8 mouse cellular contexts compared by ENCODE assay signal in the genomic region with DNA sequence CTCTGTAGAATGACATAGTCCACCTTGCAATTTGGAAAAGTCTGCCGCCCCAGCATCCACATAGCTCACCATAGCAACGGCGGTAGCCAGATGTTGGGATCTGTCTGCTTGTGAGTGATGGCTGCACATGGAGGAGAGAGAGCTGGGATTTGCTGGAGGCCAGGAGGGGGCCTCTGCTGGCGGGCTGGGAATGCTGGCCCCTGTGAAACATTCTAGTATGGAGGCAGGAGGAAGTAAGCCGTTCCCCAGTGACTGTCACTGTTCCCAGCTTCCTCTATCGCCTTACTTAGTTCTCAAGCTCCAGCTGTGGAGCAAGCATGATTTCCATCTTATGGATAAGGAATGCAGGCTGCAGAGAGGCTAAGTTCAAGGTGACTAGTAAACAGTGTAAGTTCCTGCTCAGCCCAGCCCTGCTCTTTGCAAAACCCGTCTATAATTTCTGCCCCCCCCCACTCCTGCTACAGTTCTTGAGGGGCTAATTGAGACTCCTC. TPM values are rescaled to one million over a fixed set of nuclear protein-coding genes. Genes with fewer than 3 reads are reported as not detected.
DNase-seq lines count a peak whose midpoint lies in the region; ATAC-seq lines count a peak whose summit lies in the region.

No protein-coding gene starts in this region.

- H3K4me3 ChIP-seq in lung, embryonic 16.5 days (ENCODE audit: low read length), result no peak overlapping the region
- H3K4me3 ChIP-seq in heart, embryonic 11.5 days (ENCODE audit: low read depth, low read length), result no peak overlapping the region
- no peak overlapping the region for H3K4me3 ChIP-seq in limb, embryonic 13.5 days

- H3K9me3 ChIP-seq in lung, embryonic 16.5 days (ENCODE audit: control insufficient read depth, low read length), result no peaks in the 10 kb centered on the region
- H3K9me3 ChIP-seq in heart, embryonic 11.5 days (replicated peaks; ENCODE audit: control insufficient read depth, low read length), result no peaks in the 10 kb centered on the region
- H3K9me3 ChIP-seq in limb, embryonic 13.5 days, result no peaks in the 10 kb centered on the region

- DNase-seq in lung, adult 18-20 months, result no peak
- DNase-seq in yolk sac, embryonic 10.5 days (ENCODE audit: low spot score), result no peak
- no peak for DNase-seq in urinary bladder, postnatal 10 days (ENCODE audit: low spot score)
- no peak for DNase-seq in ovary, postnatal 14 days (ENCODE audit: low spot score)
- no peak for DNase-seq in spleen, postnatal 10 days (ENCODE audit: low spot score in 2 of 2)

- 17% methylated on average over 7 of the region's 7 CpGs for WGBS in lung, embryonic 16.5 days
- WGBS in heart, embryonic 11.5 days (ENCODE audit: insufficient replicate concordance), result 12% methylated on average over 7 of the region's 7 CpGs
- WGBS in limb, embryonic 13.5 days, result 3% methylated on average over 7 of the region's 7 CpGs

- H3K27ac ChIP-seq in lung, embryonic 16.5 days (ENCODE audit: low read length), result peak overlapping the region; percentile 42; the same call in 1 of the 2 replicates
- peak overlapping the region; percentile 57 for H3K27ac ChIP-seq in heart, embryonic 11.5 days (ENCODE audit: low read depth, low read length)
- peak overlapping the region; percentile 87 for H3K27ac ChIP-seq in limb, embryonic 13.5 days

- H3K27me3 ChIP-seq in lung, embryonic 16.5 days (ENCODE audit: control insufficient read depth, insufficient read depth, low read depth, low read length), result no peaks in the 10 kb centered on the region
- H3K27me3 ChIP-seq in heart, embryonic 11.5 days (ENCODE audit: control insufficient read depth, insufficient read depth, low read length), result no peaks in the 10 kb centered on the region
- no peaks in the 10 kb centered on the region for H3K27me3 ChIP-seq in limb, embryonic 13.5 days

- peaks cover 16% of the 10 kb centered on the region for H3K36me3 ChIP-seq in lung, embryonic 16.5 days (ENCODE audit: control insufficient read depth, insufficient read depth, low read length)
- peaks cover 15% of the 10 kb centered on the region; the same call in 1 of the 2 replicates for H3K36me3 ChIP-seq in heart, embryonic 11.5 days (ENCODE audit: control insufficient read depth, insufficient read depth, low read length)
- peaks cover 61% of the 10 kb centered on the region for H3K36me3 ChIP-seq in limb, embryonic 13.5 days

- H3K9ac ChIP-seq in lung, embryonic 16.5 days (ENCODE audit: low read length), result no peak overlapping the region
- 0 out of 2 replicates have a peak overlapping the region, but pooled peaks have one; percentile 10 for H3K9ac ChIP-seq in heart, embryonic 11.5 days (ENCODE audit: low read depth, low read length)
- peak overlapping the region; percentile 39; the same call in 1 of the 2 replicates for H3K9ac ChIP-seq in limb, embryonic 13.5 days

- ATAC-seq in lung, embryonic 16.5 days (ENCODE audit: low read depth), result peak; percentile 55
- ATAC-seq in heart, embryonic 11.5 days (replicated peaks; ENCODE audit: insufficient number of reproducible peaks, low FRiP score, low TSS enrichment), result peak; percentile 45; the same call in 1 of the 2 replicates
- peak; percentile 91 for ATAC-seq in limb, embryonic 13.5 days (ENCODE audit: low FRiP score, low read depth)

- H3K4me2 ChIP-seq in lung, embryonic 16.5 days (ENCODE audit: low read depth, low read length), result no peak overlapping the region
- peak overlapping the region; percentile 16; the same call in 1 of the 2 replicates for H3K4me2 ChIP-seq in heart, embryonic 11.5 days
- peak overlapping the region; percentile 39 for H3K4me2 ChIP-seq in limb, embryonic 13.5 days (replicated peaks)

- H3K4me1 ChIP-seq in lung, embryonic 16.5 days (replicated peaks; ENCODE audit: control insufficient read depth, insufficient read depth, low read length), result peaks cover 9% of the 10 kb centered on the region
- H3K4me1 ChIP-seq in heart, embryonic 11.5 days (ENCODE audit: control insufficient read depth, insufficient read depth, low read length), result peaks cover 22% of the 10 kb centered on the region
- peaks cover 40% of the 10 kb centered on the region for H3K4me1 ChIP-seq in limb, embryonic 13.5 days

RNA-seq across cellular contexts. Expression of a gene that starts 37.6 kb away (rescaled TPM):
- 64.2 and 77.3 TPM in 2 replicates for polyA plus RNA-seq in lung, embryonic 16.5 days (2015; fragmentation: Nextera tagmentation; extraction: Ambion mirVana)
- 55.1 and 60.1 TPM in 2 replicates for polyA plus RNA-seq in heart, embryonic 11.5 days (2014; fragmentation: Nextera tagmentation; extraction: Ambion mirVana)
- 200 and 203 TPM in 2 replicates for polyA plus RNA-seq in limb, embryonic 13.5 days (2015; fragmentation: Nextera tagmentation; extraction: Ambion mirVana)
